31 mouse cellular contexts compared by ENCODE assay signal in genomic region chr2:25842758-25843157, GRCm38 (mm10). TPM values are rescaled to one million over a fixed set of nuclear protein-coding genes. Genes with fewer than 3 reads are reported as not detected.
DNase-seq lines count a peak whose midpoint lies in the region; ATAC-seq and TF ChIP-seq lines count a peak whose summit lies in the region.
"Had no signal": no experiment of that assay in that cellular context is flagged by ENCODE, and none has a peak within 500 bp of the region (broad histone marks: within the 10 kb centered on the region; RNA-seq: fewer than 3 reads in every experiment).

No protein-coding gene starts in this region.

- no peaks in the 10 kb centered on the region for H3K36me3 ChIP-seq in hindbrain, postnatal 0 days (ENCODE audit: insufficient read depth, low read length)
- H3K36me3 ChIP-seq in hindbrain, embryonic 14.5 days (replicated peaks; ENCODE audit: control insufficient read depth, insufficient read depth) = no peaks in the 10 kb centered on the region
- H3K36me3 ChIP-seq in forebrain, embryonic 13.5 days (ENCODE audit: poor library complexity, severe bottlenecking) = no peaks in the 10 kb centered on the region
- no peaks in the 10 kb centered on the region for H3K36me3 ChIP-seq in midbrain, embryonic 14.5 days (ENCODE audit: control insufficient read depth, insufficient read depth, low read length)
- H3K36me3 ChIP-seq: embryonic facial prominence, embryonic 10.5 days; heart, embryonic 15.5 days; limb, embryonic 13.5 days; liver, embryonic 13.5 days; stomach, embryonic 15.5 days had no signal

- H3K4me3 ChIP-seq in hindbrain, postnatal 0 days (ENCODE audit: low read length) = no peak overlapping the region
- H3K4me3 ChIP-seq in hindbrain, embryonic 14.5 days (replicated peaks; ENCODE audit: low read length) = no peak overlapping the region
- H3K4me3 ChIP-seq in forebrain, embryonic 13.5 days = no peak overlapping the region
- no peak overlapping the region for H3K4me3 ChIP-seq in midbrain, embryonic 14.5 days (replicated peaks; ENCODE audit: low read depth, low read length)
- H3K4me3 ChIP-seq: embryonic facial prominence, embryonic 10.5 days; heart, embryonic 15.5 days; limb, embryonic 13.5 days; liver, embryonic 13.5 days; stomach, embryonic 15.5 days had no signal

- H3K9ac ChIP-seq in hindbrain, postnatal 0 days (replicated peaks; ENCODE audit: low read length) = no peak overlapping the region
- H3K9ac ChIP-seq in hindbrain, embryonic 14.5 days = no peak overlapping the region
- peak overlapping the region; percentile 30 for H3K9ac ChIP-seq in forebrain, embryonic 13.5 days
- H3K9ac ChIP-seq in midbrain, embryonic 14.5 days (replicated peaks; ENCODE audit: low read length) = no peak overlapping the region
- H3K9ac ChIP-seq: heart, embryonic 15.5 days; limb, embryonic 13.5 days; liver, embryonic 13.5 days; lung, embryonic 14.5 days; stomach, embryonic 15.5 days had no signal

- peak; percentile 48 for DNase-seq in hindbrain, postnatal 0 days (ENCODE audit: low spot score)
- DNase-seq in hindbrain, embryonic 14.5 days (ENCODE audit: low spot score) = no peak
- DNase-seq in Muller cell, postnatal 12 days (ENCODE audit: inconsistent ontology term) = peak; percentile 51
- DNase-seq in layer of hippocampus, postnatal 10 days (ENCODE audit: low spot score in 2 of 2) = peak; percentile 43 to 49
- DNase-seq in midbrain, embryonic 14.5 days = no peak
- no peak for DNase-seq in urinary bladder, adult 18-20 months (ENCODE audit: low spot score in 2 of 2)
- DNase-seq: cerebellum, adult 2 months; gastrocnemius, postnatal 10 days; heart, adult 18-20 months; kidney, adult 8-10 months; kidney, postnatal 14 days; liver, embryonic 13.5 days; lung, embryonic 14.5 days; lung, postnatal 4 days; right cerebral cortex, postnatal 25 days; thymus, adult 18-20 months had no signal

- H3K27me3 ChIP-seq in hindbrain, postnatal 0 days (ENCODE audit: insufficient read depth, low read length) = no peaks in the 10 kb centered on the region
- H3K27me3 ChIP-seq in hindbrain, embryonic 14.5 days (ENCODE audit: control insufficient read depth, insufficient read depth, low read length) = no peaks in the 10 kb centered on the region
- no peaks in the 10 kb centered on the region for H3K27me3 ChIP-seq in forebrain, embryonic 13.5 days
- H3K27me3 ChIP-seq in midbrain, embryonic 14.5 days (ENCODE audit: control insufficient read depth, insufficient read depth, low read length) = no peaks in the 10 kb centered on the region
- H3K27me3 ChIP-seq: heart, embryonic 15.5 days; limb, embryonic 13.5 days; liver, embryonic 13.5 days; stomach, embryonic 15.5 days had no signal

- ATAC-seq in hindbrain, postnatal 0 days = no peak
- no peak for ATAC-seq in hindbrain, embryonic 14.5 days (ENCODE audit: low FRiP score)
- ATAC-seq in forebrain, embryonic 13.5 days = no peak
- ATAC-seq in midbrain, embryonic 14.5 days (ENCODE audit: low FRiP score, low TSS enrichment) = no peak
- ATAC-seq: inflammation-experienced regulatory T-cells, adult 6 months had no signal

- no peaks in the 10 kb centered on the region for H3K4me1 ChIP-seq in hindbrain, postnatal 0 days (ENCODE audit: insufficient read depth, low read length)
- no peaks in the 10 kb centered on the region for H3K4me1 ChIP-seq in hindbrain, embryonic 14.5 days (replicated peaks; ENCODE audit: control insufficient read depth, insufficient read depth, low read length)
- peaks cover 16% of the 10 kb centered on the region for H3K4me1 ChIP-seq in forebrain, embryonic 13.5 days
- no peaks in the 10 kb centered on the region for H3K4me1 ChIP-seq in midbrain, embryonic 14.5 days (ENCODE audit: control insufficient read depth, insufficient read depth, low read length)
- H3K4me1 ChIP-seq: heart, embryonic 15.5 days; liver, embryonic 13.5 days; stomach, embryonic 15.5 days had no signal

- 40% methylated on average over 1 of the region's 1 CpGs for WGBS in hindbrain, postnatal 0 days
- WGBS in hindbrain, embryonic 14.5 days = 60% methylated on average over 1 of the region's 1 CpGs
- WGBS in forebrain, embryonic 13.5 days = 14% methylated on average over 1 of the region's 1 CpGs
- 78% methylated on average over 1 of the region's 1 CpGs for WGBS in midbrain, embryonic 14.5 days

- no peak overlapping the region for H3K4me2 ChIP-seq in hindbrain, postnatal 0 days (ENCODE audit: low read depth, low read length)
- H3K4me2 ChIP-seq in hindbrain, embryonic 14.5 days (replicated peaks) = no peak overlapping the region
- H3K4me2 ChIP-seq in forebrain, embryonic 13.5 days = no peak overlapping the region
- no peak overlapping the region for H3K4me2 ChIP-seq in midbrain, embryonic 14.5 days (ENCODE audit: low read length)
- H3K4me2 ChIP-seq: heart, embryonic 15.5 days; limb, embryonic 13.5 days; liver, embryonic 13.5 days; lung, embryonic 14.5 days; stomach, embryonic 15.5 days had no signal

- no peak for TF ChIP-seq CTCF in hindbrain, postnatal 0 days (IDR thresholded peaks at IDR 0.05; ENCODE audit: low read depth)

- H3K27ac ChIP-seq in hindbrain, postnatal 0 days = peak overlapping the region; percentile 41; the same call in 1 of the 2 replicates
- no peak overlapping the region for H3K27ac ChIP-seq in hindbrain, embryonic 14.5 days
- no peak overlapping the region for H3K27ac ChIP-seq in forebrain, embryonic 13.5 days
- no peak overlapping the region for H3K27ac ChIP-seq in midbrain, embryonic 14.5 days (replicated peaks; ENCODE audit: low read depth, low read length)
- H3K27ac ChIP-seq: embryonic facial prominence, embryonic 10.5 days; heart, embryonic 15.5 days; limb, embryonic 13.5 days; liver, embryonic 13.5 days; stomach, embryonic 15.5 days had no signal

- H3K9me3 ChIP-seq in hindbrain, postnatal 0 days (ENCODE audit: low read length) = no peaks in the 10 kb centered on the region
- no peaks in the 10 kb centered on the region for H3K9me3 ChIP-seq in hindbrain, embryonic 14.5 days (ENCODE audit: control insufficient read depth, low read length)
- H3K9me3 ChIP-seq in forebrain, embryonic 13.5 days (replicated peaks) = no peaks in the 10 kb centered on the region
- no peaks in the 10 kb centered on the region for H3K9me3 ChIP-seq in midbrain, embryonic 14.5 days (ENCODE audit: control insufficient read depth, low read length)
- H3K9me3 ChIP-seq: embryonic facial prominence, embryonic 10.5 days; heart, embryonic 15.5 days; limb, embryonic 13.5 days; liver, embryonic 13.5 days; stomach, embryonic 15.5 days had no signal

RNA-seq across cellular contexts. Expression of gene Sohlh1, which starts 4.3 kb away (rescaled TPM):
- total RNA-seq in hindbrain, postnatal 0 days (2014; rRNA removed) = not detected in 2 replicates
- polyA plus RNA-seq in hindbrain, postnatal 0 days (2015; fragmentation: Nextera tagmentation; extraction: Ambion mirVana) = not detected in 2 replicates
- not detected in 2 replicates for polyA plus RNA-seq in hindbrain, embryonic 14.5 days (2014; fragmentation: Nextera tagmentation; extraction: Ambion mirVana)
- not detected in 2 replicates for polyA plus RNA-seq in forebrain, embryonic 13.5 days (2015; fragmentation: Nextera tagmentation; extraction: Ambion mirVana)
- not detected for total RNA-seq in layer of hippocampus, postnatal 10 days (2021)
- not detected in 2 replicates for polyA plus RNA-seq in midbrain, embryonic 14.5 days (2014; fragmentation: Nextera tagmentation; extraction: Ambion mirVana)
- total RNA-seq: adrenal gland, postnatal 36 days; CH12.LX; common myeloid progenitor, adult 5-6 weeks; gastrocnemius, postnatal 10 days; heart, adult 18-20 months; hematopoietic stem cell, adult 5-6 weeks; left cerebral cortex, adult 18-20 months; MEL had no signal
- polyA plus RNA-seq: cerebellum, adult 2 months; embryonic facial prominence, embryonic 10.5 days; frontal cortex, adult 2 months; heart, embryonic 15.5 days; liver, embryonic 13.5 days; lung, embryonic 14.5 days; neural tube, embryonic 11.5 days; stomach, embryonic 15.5 days had no signal

RNA-seq across cellular contexts. Expression of gene Lcn9, which starts 19.8 kb away (rescaled TPM):
- not detected in 2 replicates for total RNA-seq in hindbrain, postnatal 0 days (2014; rRNA removed)
- polyA plus RNA-seq in hindbrain, postnatal 0 days (2015; fragmentation: Nextera tagmentation; extraction: Ambion mirVana) = not detected in 2 replicates
- polyA plus RNA-seq in hindbrain, embryonic 14.5 days (2014; fragmentation: Nextera tagmentation; extraction: Ambion mirVana) = not detected in 2 replicates
- polyA plus RNA-seq in forebrain, embryonic 13.5 days (2015; fragmentation: Nextera tagmentation; extraction: Ambion mirVana) = not detected in 2 replicates
- total RNA-seq in layer of hippocampus, postnatal 10 days (2021) = not detected
- polyA plus RNA-seq in midbrain, embryonic 14.5 days (2014; fragmentation: Nextera tagmentation; extraction: Ambion mirVana) = not detected in 2 replicates
- total RNA-seq: adrenal gland, postnatal 36 days; CH12.LX; common myeloid progenitor, adult 5-6 weeks; gastrocnemius, postnatal 10 days; heart, adult 18-20 months; hematopoietic stem cell, adult 5-6 weeks; left cerebral cortex, adult 18-20 months; MEL had no signal
- polyA plus RNA-seq: embryonic facial prominence, embryonic 10.5 days; frontal cortex, adult 2 months; heart, embryonic 15.5 days; inflammation-experienced regulatory T-cells, adult 6 months; limb, embryonic 13.5 days; liver, embryonic 13.5 days; lung, embryonic 14.5 days; neural tube, embryonic 11.5 days; stomach, embryonic 15.5 days; urinary bladder, adult 2 months had no signal

RNA-seq across cellular contexts. Expression of gene Kcnt1, which starts 20.8 kb away (rescaled TPM):
- 52.7 and 52.8 TPM in 2 replicates for total RNA-seq in hindbrain, postnatal 0 days (2014; rRNA removed)
- 21.9 and 23.2 TPM in 2 replicates for polyA plus RNA-seq in hindbrain, postnatal 0 days (2015; fragmentation: Nextera tagmentation; extraction: Ambion mirVana)
- polyA plus RNA-seq in hindbrain, embryonic 14.5 days (2014; fragmentation: Nextera tagmentation; extraction: Ambion mirVana) = 20.4 and 20.6 TPM in 2 replicates
- polyA plus RNA-seq in forebrain, embryonic 13.5 days (2015; fragmentation: Nextera tagmentation; extraction: Ambion mirVana) = 3.2 and 4.5 TPM in 2 replicates
- 10 to 100 TPM; 57.3 to 59.7 TPM for total RNA-seq in layer of hippocampus, postnatal 10 days (2021)
- polyA plus RNA-seq in midbrain, embryonic 14.5 days (2014; fragmentation: Nextera tagmentation; extraction: Ambion mirVana) = 10.1 and 11.3 TPM in 2 replicates
- total RNA-seq: common myeloid progenitor, adult 5-6 weeks; hematopoietic stem cell, adult 5-6 weeks; MEL had no signal
- polyA plus RNA-seq: heart, embryonic 15.5 days; inflammation-experienced regulatory T-cells, adult 6 months had no signal

RNA-seq across cellular contexts. Expression of gene Glt6d1, which starts 27.1 kb away (rescaled TPM):
- not detected in 2 replicates for total RNA-seq in hindbrain, postnatal 0 days (2014; rRNA removed)
- polyA plus RNA-seq in hindbrain, postnatal 0 days (2015; fragmentation: Nextera tagmentation; extraction: Ambion mirVana) = not detected in 2 replicates
- not detected in 2 replicates for polyA plus RNA-seq in hindbrain, embryonic 14.5 days (2014; fragmentation: Nextera tagmentation; extraction: Ambion mirVana)
- polyA plus RNA-seq in forebrain, embryonic 13.5 days (2015; fragmentation: Nextera tagmentation; extraction: Ambion mirVana) = not detected in 2 replicates
- total RNA-seq in layer of hippocampus, postnatal 10 days (2021) = not detected
- polyA plus RNA-seq in midbrain, embryonic 14.5 days (2014; fragmentation: Nextera tagmentation; extraction: Ambion mirVana) = not detected in 2 replicates
- total RNA-seq: adrenal gland, postnatal 36 days; CH12.LX; common myeloid progenitor, adult 5-6 weeks; gastrocnemius, postnatal 10 days; heart, adult 18-20 months; hematopoietic stem cell, adult 5-6 weeks; left cerebral cortex, adult 18-20 months; MEL had no signal
- polyA plus RNA-seq: cerebellum, adult 2 months; embryonic facial prominence, embryonic 10.5 days; frontal cortex, adult 2 months; heart, embryonic 15.5 days; inflammation-experienced regulatory T-cells, adult 6 months; limb, embryonic 13.5 days; liver, embryonic 13.5 days; lung, embryonic 14.5 days; neural tube, embryonic 11.5 days; stomach, embryonic 15.5 days; urinary bladder, adult 2 months had no signal

Comparison
In these comparisons a context has a peak if more than half of its experiments do, and no peak if none do; other contexts are left out.
1. DNase-seq: peak in hindbrain, postnatal 0 days (single experiment), Muller cell, postnatal 12 days (single experiment) and layer of hippocampus, postnatal 10 days (2 of 2); none in hindbrain, embryonic 14.5 days (single experiment), midbrain, embryonic 14.5 days (single experiment) and urinary bladder, adult 18-20 months (0 of 2).